Mouse (Mus musculus) embryonic facial prominence, embryonic 12.5 days (tissue): ENCODE measurements at regions not wholly inside any gene's neighbourhood (a gene's known extent, or its start where the extent isn't known, plus 50 kb on each side); places are given as distances from the start of the nearest gene placed in this dataset.

Experiments
- ATAC-seq: fragments of 200-750 bp; cut with Nextera tagmentation; 2 replicates; pipeline ENCODE4 v1.8.0; 2017; ENCODE audit not compliant: insufficient number of reproducible peaks, insufficient read depth, low FRiP score, low TSS enrichment
- H3K27ac ChIP-seq: fragments of 300-500 bp; sonication (generic); 2 replicates; pipeline ENCODE4 v1.5.1; 2016; ENCODE audit warnings: mild to moderate bottlenecking
- H3K27me3 ChIP-seq: fragments of 300-500 bp; sonication (generic); 2 replicates; pipeline ENCODE4 v1.6.1; 2016; ENCODE audit warnings: mild to moderate bottlenecking, moderate library complexity
- H3K36me3 ChIP-seq: fragments of 300-500 bp; sonication (generic); 2 replicates; pipeline ENCODE4 v1.6.1; 2016; ENCODE audit warnings: mild to moderate bottlenecking
- H3K4me1 ChIP-seq: fragments of 300-500 bp; sonication (generic); 2 replicates; pipeline ENCODE4 v1.6.1; 2016
- H3K4me2 ChIP-seq: fragments of 300-500 bp; sonication (generic); replicated peaks from 2 replicates; pipeline ENCODE4 v1.6.1; 2016; ENCODE audit warnings: mild to moderate bottlenecking, moderate library complexity
- H3K4me3 ChIP-seq: fragments of 300-500 bp; sonication (generic); 2 replicates; pipeline ENCODE4 v1.5.1; 2016; ENCODE audit warnings: mild to moderate bottlenecking
- H3K9ac ChIP-seq: fragments of 300-500 bp; sonication (generic); 2 replicates; pipeline ENCODE4 v1.6.1; 2016; ENCODE audit warnings: mild to moderate bottlenecking, moderate library complexity
- H3K9me3 ChIP-seq: fragments of 300-500 bp; sonication (generic); 2 replicates; pipeline ENCODE4 v1.6.1; 2016; ENCODE audit warnings: mild to moderate bottlenecking, moderate library complexity
- WGBS: fragments of 180-500 bp; shearing (Covaris S2); methylation state at CpG from one replicate; pipeline ENCODE4 v1.1.7; 2016; 5-methylcytosine and 5-hydroxymethylcytosine counted together

DNA sequence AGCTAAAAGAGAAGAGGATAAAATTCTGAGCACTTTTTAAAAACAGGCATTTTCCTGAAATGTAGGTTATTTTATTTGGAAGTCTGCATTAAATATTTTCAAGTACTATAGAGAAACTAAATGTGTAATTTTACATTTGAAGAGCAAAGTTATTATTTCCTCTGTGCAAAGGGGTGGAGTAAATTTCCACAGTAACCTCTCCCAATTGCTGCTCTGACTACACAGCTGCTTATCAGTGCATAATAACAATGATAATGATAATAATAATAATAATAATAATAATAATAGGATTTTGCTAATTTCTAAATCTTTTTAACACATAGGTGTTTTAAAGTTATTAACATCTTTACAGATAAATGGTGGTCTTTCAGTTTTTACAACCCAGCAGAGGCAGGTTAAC, 258.5 kb downstream of the Gm10295 start:
- ATAC-seq = no peak
- Histone ChIP-seq H3K27me3 (no peaks in the 10 kb centered on the region), H3K27ac (no peak overlapping the region), H3K4me1 (no peaks in the 10 kb centered on the region), H3K4me2 (no peak overlapping the region), H3K9me3 (no peaks in the 10 kb centered on the region), H3K4me3 (no peak overlapping the region), H3K9ac (no peak overlapping the region), H3K36me3 (no peaks in the 10 kb centered on the region)

DNA sequence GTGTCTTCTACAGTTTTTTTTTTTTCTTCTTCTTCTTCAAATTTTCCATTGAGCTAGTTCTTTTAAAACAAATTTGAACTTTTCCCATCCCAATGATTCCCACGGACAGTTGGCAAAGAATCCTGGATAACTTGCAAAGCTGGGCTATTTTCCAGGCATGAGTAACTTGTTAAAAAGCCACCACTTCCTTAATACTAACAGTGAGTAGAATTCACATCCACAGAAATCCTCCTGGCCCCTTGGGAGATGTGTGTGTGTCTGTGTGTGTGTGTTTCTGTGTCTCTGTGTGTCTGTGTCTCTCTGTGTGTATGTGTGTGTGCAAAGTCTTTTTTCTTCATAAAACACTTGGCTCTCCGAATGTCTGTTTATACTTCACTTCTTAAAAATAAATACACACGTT, 259.0 kb downstream of the Gm10295 start:
- Histone ChIP-seq H3K4me1 (no peaks in the 10 kb centered on the region), H3K4me3 (no peak overlapping the region), H3K9ac (no peak overlapping the region), H3K9me3 (no peaks in the 10 kb centered on the region), H3K27me3 (no peaks in the 10 kb centered on the region), H3K27ac (no peak overlapping the region), H3K36me3 (no peaks in the 10 kb centered on the region), H3K4me2 (no peak overlapping the region)
- no peak for ATAC-seq
- WGBS = 52% methylated on average over 3 of the region's 3 CpGs

DNA sequence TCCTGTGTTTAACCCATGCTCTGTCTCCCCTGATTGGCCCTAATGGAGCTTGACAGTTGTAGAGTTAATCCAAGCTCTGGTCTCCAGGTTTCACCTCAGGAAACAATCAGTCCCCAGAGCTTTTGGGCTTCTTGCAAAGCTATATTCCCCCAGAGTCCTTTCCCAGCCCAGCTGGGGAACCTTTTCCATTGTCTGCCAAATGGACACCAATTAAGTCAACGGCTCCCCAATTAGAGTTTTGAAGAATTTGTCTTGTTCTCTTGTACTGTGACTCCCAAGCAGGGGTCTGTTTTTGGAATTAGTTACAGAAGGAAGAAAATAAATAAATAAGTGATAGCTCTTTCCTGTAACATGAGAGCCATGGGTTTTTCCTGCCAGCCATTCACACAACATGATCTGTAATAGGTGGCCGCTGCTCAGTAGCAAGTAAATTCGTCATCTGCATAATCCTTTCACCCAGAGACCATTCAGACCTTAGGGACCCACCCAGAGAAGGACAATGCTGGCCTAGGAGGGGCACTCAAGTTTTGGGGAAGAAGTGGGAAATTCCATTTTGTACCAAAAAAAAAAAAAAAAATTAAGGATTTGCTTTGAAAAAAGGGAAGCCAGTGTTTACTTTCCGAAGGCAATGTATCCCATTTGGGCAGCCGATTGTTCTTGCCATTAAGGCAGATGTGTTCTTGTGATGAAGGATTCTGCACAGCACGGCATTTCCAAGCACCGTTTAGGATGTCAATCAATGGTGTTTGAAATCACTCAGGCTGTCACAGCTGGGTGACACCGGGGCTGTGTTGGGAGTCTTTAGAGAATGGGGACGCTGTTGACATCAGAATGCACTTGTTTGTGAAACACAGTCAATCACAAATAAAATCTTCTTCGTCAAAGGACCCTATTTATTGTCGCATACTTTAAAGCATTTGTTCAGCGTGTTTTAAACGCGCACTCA, 286.6 kb downstream of the Gm10295 start:
- ATAC-seq = no peak
- 9% methylated on average over 14 of the region's 14 CpGs for WGBS
- no peaks in the 10 kb centered on the region for H3K27me3 ChIP-seq
- peak overlapping the region; percentile 20; the same call in 1 of the 2 replicates for H3K4me2 ChIP-seq
- peaks cover 6% of the 10 kb centered on the region; the same call in 1 of the 2 replicates for H3K4me1 ChIP-seq
- no peak overlapping the region for H3K4me3 ChIP-seq
- no peak overlapping the region for H3K9ac ChIP-seq
- H3K9me3 ChIP-seq = no peaks in the 10 kb centered on the region
- H3K27ac ChIP-seq = no peak overlapping the region
- no peaks in the 10 kb centered on the region for H3K36me3 ChIP-seq

DNA sequence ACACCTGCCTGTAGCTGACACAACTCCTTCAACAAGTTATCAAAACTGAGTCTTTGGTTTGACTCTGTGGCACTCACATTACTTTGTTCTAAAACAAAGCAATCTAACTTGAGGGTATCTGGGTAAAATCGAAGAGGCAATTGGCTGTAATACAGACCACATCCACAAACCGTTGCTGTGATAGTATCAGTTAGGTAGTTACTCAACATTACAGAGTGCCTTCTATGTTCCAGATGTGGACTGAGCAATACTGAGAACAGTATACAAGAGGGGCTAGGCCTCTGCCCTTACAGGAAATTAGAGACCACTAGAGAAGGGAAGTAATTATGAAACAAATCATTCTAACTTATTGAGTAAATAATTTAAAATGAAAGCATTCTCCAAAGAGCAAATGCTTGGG, 300.5 kb downstream of the Gm10295 start:
- WGBS = 47% methylated on average over 2 of the region's 2 CpGs
- ATAC-seq = no peak
- Histone ChIP-seq H3K36me3 (no peaks in the 10 kb centered on the region), H3K27me3 (no peaks in the 10 kb centered on the region), H3K9ac (no peak overlapping the region), H3K4me3 (no peak overlapping the region), H3K9me3 (no peaks in the 10 kb centered on the region), H3K27ac (no peak overlapping the region), H3K4me2 (no peak overlapping the region), H3K4me1 (0 out of 2 replicates have a peak, but pooled peaks cover 8% of the 10 kb centered on the region)

DNA sequence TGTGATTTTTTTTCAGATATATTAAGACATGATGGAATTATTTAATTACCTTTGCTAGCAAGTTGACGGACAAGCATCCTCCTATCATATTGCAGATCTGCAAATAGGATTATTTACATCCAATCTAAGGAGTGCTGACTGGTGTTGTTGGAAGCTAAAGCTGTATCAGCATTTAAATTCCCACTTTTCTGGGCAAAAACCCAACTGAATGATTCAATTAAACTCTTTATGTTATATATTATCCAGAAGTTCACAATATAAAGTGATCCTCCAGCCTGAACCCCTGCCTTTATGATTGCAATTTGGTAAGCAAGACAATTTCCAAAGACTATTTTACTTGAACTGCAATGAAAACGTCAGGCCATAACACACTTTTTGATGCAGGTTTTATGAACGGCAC, 304.1 kb downstream of the Gm10295 start:
- Histone ChIP-seq H3K27me3 (no peaks in the 10 kb centered on the region), H3K9ac (no peak overlapping the region)
- 67% methylated on average over 3 of the region's 3 CpGs for WGBS

DNA sequence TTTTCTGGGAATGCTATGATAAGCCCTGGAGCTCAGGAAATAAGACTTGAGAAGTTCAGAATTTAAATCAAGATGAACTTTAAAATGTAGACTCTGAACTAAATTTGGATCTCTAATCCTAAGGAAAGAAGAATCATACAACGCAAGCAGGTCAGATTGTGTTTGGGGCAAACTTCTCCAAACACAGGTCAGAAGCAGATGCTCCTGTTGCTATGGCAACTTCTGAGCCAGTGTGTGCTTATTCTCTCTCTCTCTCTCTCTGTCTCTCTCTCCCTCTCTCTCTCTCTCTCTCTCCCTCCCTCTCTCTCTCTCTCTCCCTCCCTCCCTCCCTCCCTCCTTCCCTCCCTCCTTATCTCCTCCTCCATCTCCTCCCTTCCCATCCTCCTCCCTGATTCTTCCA, 304.7 kb downstream of the Gm10295 start:
- Histone ChIP-seq H3K27me3 (no peaks in the 10 kb centered on the region), H3K27ac (no peak overlapping the region), H3K36me3 (no peaks in the 10 kb centered on the region), H3K9me3 (no peaks in the 10 kb centered on the region), H3K4me2 (no peak overlapping the region), H3K4me1 (0 out of 2 replicates have a peak, but pooled peaks cover 8% of the 10 kb centered on the region), H3K4me3 (no peak overlapping the region), H3K9ac (no peak overlapping the region)
- 73% methylated on average over 1 of the region's 1 CpGs for WGBS
- ATAC-seq = no peak

More for the DNA sequence above, 304.1 kb downstream of the Gm10295 start:
- Histone ChIP-seq H3K4me3 (no peak overlapping the region), H3K36me3 (no peaks in the 10 kb centered on the region), H3K4me1 (0 out of 2 replicates have a peak, but pooled peaks cover 8% of the 10 kb centered on the region), H3K27ac (no peak overlapping the region), H3K4me2 (no peak overlapping the region), H3K9me3 (no peaks in the 10 kb centered on the region)
- no peak for ATAC-seq

DNA sequence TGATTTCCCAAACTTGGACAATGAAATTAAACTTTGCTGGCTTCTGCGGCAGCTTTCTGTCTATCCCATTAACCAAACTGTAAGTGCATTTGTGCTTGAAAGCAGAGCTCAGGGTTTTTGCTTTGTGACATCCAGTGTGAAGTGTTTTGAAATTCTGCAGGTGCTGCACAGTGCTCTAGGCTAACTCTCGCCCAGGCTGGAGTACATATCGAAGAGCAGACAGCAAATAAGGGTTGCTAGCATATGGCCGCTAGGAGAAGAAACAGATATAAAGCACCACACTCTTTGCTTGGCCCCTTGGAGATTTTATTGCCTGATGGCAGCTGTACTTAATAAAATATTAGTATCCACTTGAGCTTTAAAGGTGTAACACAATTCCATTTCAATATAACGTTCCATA, 307.5 kb downstream of the Gm10295 start:
- Histone ChIP-seq H3K27me3 (no peaks in the 10 kb centered on the region), H3K4me1 (no peaks in the 10 kb centered on the region), H3K4me3 (no peak overlapping the region), H3K9ac (no peak overlapping the region), H3K27ac (no peak overlapping the region), H3K9me3 (no peaks in the 10 kb centered on the region), H3K36me3 (no peaks in the 10 kb centered on the region), H3K4me2 (no peak overlapping the region)
- ATAC-seq = no peak
- WGBS = 68% methylated on average over 5 of the region's 5 CpGs

DNA sequence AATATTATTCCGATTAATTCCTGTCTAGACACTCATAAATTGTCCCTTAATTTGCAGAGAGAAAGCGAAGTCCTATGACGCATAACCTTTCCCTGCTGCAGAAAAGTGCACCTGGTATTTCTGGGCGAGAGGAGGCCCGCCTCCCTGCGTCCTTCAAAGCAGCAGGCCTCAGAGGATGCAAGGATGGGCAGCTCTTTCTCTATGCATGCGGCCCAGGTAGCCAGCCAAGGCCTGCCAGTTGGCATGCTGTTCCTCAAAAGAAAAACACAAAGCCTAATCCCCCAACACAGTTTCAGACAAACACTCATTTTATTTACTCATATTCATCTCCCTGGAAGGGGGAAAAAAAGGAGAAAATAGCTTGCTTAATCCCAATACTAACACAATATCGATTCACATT, 308.2 kb downstream of the Gm10295 start:
- no peak overlapping the region for H3K27ac ChIP-seq
- WGBS = 68% methylated on average over 8 of the region's 8 CpGs
- H3K4me2 ChIP-seq = no peak overlapping the region

DNA sequence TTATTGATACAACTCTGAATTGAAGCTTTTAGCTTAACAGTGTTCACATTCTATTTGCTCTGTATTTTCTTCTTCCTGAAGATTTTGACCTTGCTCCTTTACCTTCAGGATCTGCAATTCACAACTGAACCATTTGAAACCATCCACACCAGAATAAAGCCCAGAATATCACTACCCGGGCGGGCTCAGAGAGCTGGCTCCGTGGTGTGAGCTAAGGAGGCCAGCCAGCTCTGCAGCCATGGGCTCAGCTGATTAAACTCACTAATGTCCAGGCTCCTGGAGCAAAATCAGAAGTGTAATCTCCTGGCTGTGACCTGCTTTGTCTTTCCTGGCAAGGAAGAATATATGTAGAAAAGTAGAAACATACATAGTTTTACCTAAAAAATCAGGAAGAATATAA, 309.9 kb downstream of the Gm10295 start:
- Histone ChIP-seq H3K27me3 (no peaks in the 10 kb centered on the region), H3K27ac (no peak overlapping the region), H3K9me3 (no peaks in the 10 kb centered on the region), H3K4me2 (no peak overlapping the region), H3K4me1 (no peaks in the 10 kb centered on the region), H3K9ac (no peak overlapping the region), H3K36me3 (no peaks in the 10 kb centered on the region), H3K4me3 (no peak overlapping the region)
- WGBS = 84% methylated on average over 3 of the region's 3 CpGs
- ATAC-seq = no peak

More for the DNA sequence above, 308.2 kb downstream of the Gm10295 start:
- Histone ChIP-seq H3K27me3 (no peaks in the 10 kb centered on the region), H3K9ac (no peak overlapping the region), H3K36me3 (no peaks in the 10 kb centered on the region), H3K9me3 (no peaks in the 10 kb centered on the region), H3K4me1 (no peaks in the 10 kb centered on the region), H3K4me3 (no peak overlapping the region)
- ATAC-seq = no peak

DNA sequence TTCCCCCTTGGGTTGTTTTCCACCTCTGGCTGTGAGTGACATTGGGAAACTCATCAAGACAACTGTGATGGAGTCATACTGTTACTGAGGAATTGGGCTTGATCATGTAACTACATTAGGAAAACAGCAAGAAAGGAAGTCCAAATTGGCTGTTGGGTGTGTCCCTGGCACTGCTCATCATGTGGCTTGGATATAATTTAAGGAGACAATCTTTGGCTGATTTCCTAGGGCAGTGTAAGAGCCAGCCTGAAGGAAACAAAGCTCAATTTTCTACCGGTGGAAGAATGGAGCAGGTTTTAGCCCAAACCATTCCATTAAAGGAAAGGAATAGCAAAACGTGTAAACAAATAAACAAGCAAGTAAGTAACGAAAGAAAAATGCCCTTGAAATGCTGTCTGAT, 310.4 kb downstream of the Gm10295 start:
- H3K4me1 ChIP-seq = no peaks in the 10 kb centered on the region
- no peaks in the 10 kb centered on the region for H3K36me3 ChIP-seq
- H3K9me3 ChIP-seq = no peaks in the 10 kb centered on the region
- WGBS = 65% methylated on average over 3 of the region's 3 CpGs
- no peak overlapping the region for H3K27ac ChIP-seq
- no peaks in the 10 kb centered on the region for H3K27me3 ChIP-seq
- H3K4me3 ChIP-seq = no peak overlapping the region
- no peak overlapping the region for H3K4me2 ChIP-seq
- no peak overlapping the region for H3K9ac ChIP-seq
- ATAC-seq = no peak

DNA sequence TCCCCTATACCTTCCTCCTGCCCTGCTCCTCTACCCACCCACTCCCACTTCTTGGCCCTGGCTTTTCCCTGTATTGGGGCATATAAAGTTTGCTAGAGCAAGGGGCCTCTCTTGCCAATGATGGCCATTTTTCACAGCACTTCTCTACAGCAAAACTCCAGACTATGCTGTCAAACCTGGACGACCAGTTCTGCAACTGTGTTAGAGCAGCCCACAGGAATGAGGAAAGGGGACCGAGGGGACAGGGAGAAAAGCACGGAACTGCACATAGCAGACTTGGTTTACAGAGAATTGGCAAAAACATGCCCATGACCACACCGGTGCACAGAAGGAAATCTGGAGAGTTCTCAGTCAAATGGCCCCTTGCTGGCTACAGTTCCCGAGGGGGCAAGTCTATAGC, 312.7 kb downstream of the Gm10295 start:
- Histone ChIP-seq H3K9me3 (no peaks in the 10 kb centered on the region), H3K27me3 (no peaks in the 10 kb centered on the region), H3K4me1 (0 out of 2 replicates have a peak, but pooled peaks cover 2% of the 10 kb centered on the region), H3K36me3 (no peaks in the 10 kb centered on the region), H3K4me3 (no peak overlapping the region), H3K27ac (no peak overlapping the region), H3K4me2 (no peak overlapping the region), H3K9ac (no peak overlapping the region)
- 68% methylated on average over 5 of the region's 5 CpGs for WGBS
- ATAC-seq = no peak

DNA sequence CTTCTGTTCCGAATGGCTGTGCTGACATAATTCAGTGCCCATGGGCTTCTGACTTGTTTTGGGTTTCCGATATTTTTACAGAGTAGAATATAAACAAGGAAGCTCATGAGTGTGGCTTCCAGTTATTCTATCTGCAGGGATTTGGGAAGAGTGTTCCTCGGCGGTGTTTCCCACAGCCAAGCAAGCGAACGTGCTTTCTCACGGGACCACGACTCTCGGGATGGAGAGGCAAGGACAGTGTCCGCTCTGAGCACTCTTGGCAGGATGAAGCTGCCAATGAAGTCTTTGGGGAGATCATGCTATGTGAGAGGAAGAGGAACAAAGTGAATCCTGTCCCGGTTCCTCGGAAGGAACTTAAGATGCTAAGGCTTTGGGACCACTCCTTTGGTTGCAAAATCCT, 318.2 kb downstream of the Gm10295 start:
- Histone ChIP-seq H3K27ac (no peak overlapping the region), H3K4me1 (peaks cover 7% of the 10 kb centered on the region; the same call in 1 of the 2 replicates), H3K36me3 (no peaks in the 10 kb centered on the region), H3K27me3 (no peaks in the 10 kb centered on the region), H3K9me3 (no peaks in the 10 kb centered on the region), H3K4me3 (no peak overlapping the region), H3K4me2 (no peak overlapping the region), H3K9ac (no peak overlapping the region)
- 65% methylated on average over 12 of the region's 12 CpGs for WGBS
- ATAC-seq = no peak
